8 mouse cellular contexts compared by ENCODE assay signal in the genomic region with DNA sequence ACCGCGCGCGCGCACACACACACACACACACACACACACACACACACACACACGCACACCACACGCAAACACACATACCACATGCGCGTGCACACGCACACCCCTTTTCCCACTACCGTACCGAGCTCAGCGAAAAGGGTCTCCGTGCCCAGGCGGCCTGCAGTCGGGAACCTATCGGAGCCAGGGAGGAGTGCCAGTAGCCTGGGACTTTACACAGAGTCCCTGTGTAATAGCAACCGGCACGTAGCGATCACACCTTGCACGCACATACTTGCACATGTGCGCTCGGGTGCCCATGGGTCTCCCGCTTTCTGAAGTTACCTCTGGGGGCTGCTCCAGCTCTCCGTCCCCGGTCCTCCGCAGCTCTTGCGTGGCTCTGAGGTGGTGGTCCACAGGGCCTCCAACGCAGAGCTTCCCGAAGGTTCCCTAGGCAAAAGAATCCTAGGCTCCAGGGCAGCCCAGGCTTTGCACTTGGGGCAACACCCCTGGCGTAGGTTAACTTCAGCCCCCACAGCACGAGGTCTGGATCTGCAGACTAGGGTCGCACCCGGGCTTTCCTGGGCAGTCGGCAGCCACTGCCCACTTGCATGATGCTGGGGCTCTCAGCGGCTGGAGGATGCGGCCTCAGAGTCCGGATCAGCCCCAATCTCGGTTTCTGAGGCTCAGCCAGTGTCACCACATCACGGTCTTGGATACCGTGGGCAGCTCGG. TPM values are rescaled to one million over a fixed set of nuclear protein-coding genes. Genes with fewer than 3 reads are reported as not detected.
DNase-seq lines count a peak whose midpoint lies in the region; ATAC-seq and TF ChIP-seq lines count a peak whose summit lies in the region.
"Had no signal": no experiment of that assay in that cellular context is flagged by ENCODE, and none has a peak within 500 bp of the region (broad histone marks: within the 10 kb centered on the region; RNA-seq: fewer than 3 reads in every experiment).

No protein-coding gene starts in this region.

- TF ChIP-seq EP300 in lung, postnatal 0 days (IDR thresholded peaks at IDR 0.05): no peak

- H3K27me3 ChIP-seq in lung, postnatal 0 days (replicated peaks; ENCODE audit: insufficient read depth, low read length): peaks cover 19% of the 10 kb centered on the region; the same call in 1 of the 2 replicates
- peaks cover 19% of the 10 kb centered on the region for H3K27me3 ChIP-seq in hindbrain, embryonic 14.5 days (ENCODE audit: control insufficient read depth, insufficient read depth, low read length)
- H3K27me3 ChIP-seq in midbrain, embryonic 16.5 days (ENCODE audit: control insufficient read depth, insufficient read depth, low read depth, low read length): no peaks in the 10 kb centered on the region

- H3K4me3 ChIP-seq in lung, postnatal 0 days (ENCODE audit: low read depth, low read length): peak overlapping the region; percentile 14; the same call in 1 of the 2 replicates
- peak overlapping the region; percentile 61 for H3K4me3 ChIP-seq in hindbrain, embryonic 14.5 days (replicated peaks; ENCODE audit: low read length)
- peak overlapping the region; percentile 68 for H3K4me3 ChIP-seq in midbrain, embryonic 16.5 days (ENCODE audit: low read depth, low read length)

- H3K9me3 ChIP-seq in lung, postnatal 0 days (ENCODE audit: low read length): no peaks in the 10 kb centered on the region
- H3K9me3 ChIP-seq in hindbrain, embryonic 14.5 days (ENCODE audit: control insufficient read depth, low read length): no peaks in the 10 kb centered on the region
- H3K9me3 ChIP-seq in midbrain, embryonic 16.5 days (replicated peaks; ENCODE audit: control insufficient read depth, low read length, poor library complexity, severe bottlenecking): no peaks in the 10 kb centered on the region

- no peak for TF ChIP-seq CTCF in lung, postnatal 0 days (IDR thresholded peaks at IDR 0.05)

- no peaks in the 10 kb centered on the region for H3K36me3 ChIP-seq in lung, postnatal 0 days (ENCODE audit: insufficient read depth, low read length)
- H3K36me3 ChIP-seq in hindbrain, embryonic 14.5 days (replicated peaks; ENCODE audit: control insufficient read depth, insufficient read depth): no peaks in the 10 kb centered on the region
- H3K36me3 ChIP-seq in midbrain, embryonic 16.5 days (ENCODE audit: control insufficient read depth, insufficient read depth, low read length): no peaks in the 10 kb centered on the region

- peak overlapping the region; percentile 48 for H3K4me2 ChIP-seq in lung, postnatal 0 days (replicated peaks; ENCODE audit: low read depth, low read length)
- peak overlapping the region; percentile 99 for H3K4me2 ChIP-seq in hindbrain, embryonic 14.5 days (replicated peaks)
- peak overlapping the region; percentile 99 for H3K4me2 ChIP-seq in midbrain, embryonic 16.5 days (ENCODE audit: low read length)

- no peak overlapping the region for H3K9ac ChIP-seq in lung, postnatal 0 days (replicated peaks; ENCODE audit: low read depth)
- peak overlapping the region; percentile 76 for H3K9ac ChIP-seq in hindbrain, embryonic 14.5 days
- peak overlapping the region; percentile 76 for H3K9ac ChIP-seq in midbrain, embryonic 16.5 days (ENCODE audit: low read depth, low read length)

- no peak overlapping the region for H3K27ac ChIP-seq in lung, postnatal 0 days (ENCODE audit: low read length)
- H3K27ac ChIP-seq in hindbrain, embryonic 14.5 days: peak overlapping the region; percentile 51
- H3K27ac ChIP-seq in midbrain, embryonic 16.5 days (ENCODE audit: low read length): 0 out of 2 replicates have a peak overlapping the region, but pooled peaks have one; percentile 13
- H3K27ac ChIP-seq: macrophage had no signal

- 0 out of 2 replicates have a peak, but pooled peaks cover 9% of the 10 kb centered on the region for H3K4me1 ChIP-seq in lung, postnatal 0 days (ENCODE audit: insufficient read depth, low read depth, low read length)
- peaks cover 13% of the 10 kb centered on the region; the same call in 1 of the 2 replicates for H3K4me1 ChIP-seq in hindbrain, embryonic 14.5 days (replicated peaks; ENCODE audit: control insufficient read depth, insufficient read depth, low read length)
- H3K4me1 ChIP-seq in midbrain, embryonic 16.5 days (ENCODE audit: control insufficient read depth, insufficient read depth, low read length): peaks cover 6% of the 10 kb centered on the region; the same call in 1 of the 2 replicates

- no peak for DNase-seq in lung, postnatal 0 days (ENCODE audit: low spot score)
- no peak for DNase-seq in lung, postnatal 4 days
- DNase-seq in embryo, embryonic 11 days: peak; percentile 51
- DNase-seq in hindbrain, embryonic 14.5 days (ENCODE audit: low spot score): peak; percentile 29
- DNase-seq in adipocyte (ENCODE audit: low spot score): no peak
- DNase-seq in gastrocnemius, adult 18-20 months (ENCODE audit: low spot score): no peak

- ATAC-seq in lung, postnatal 0 days: no peak
- ATAC-seq in hindbrain, embryonic 14.5 days (ENCODE audit: low FRiP score): peak; percentile 72
- ATAC-seq in midbrain, embryonic 16.5 days: peak; percentile 79

- under 1% methylated on average over 35 of the region's 42 CpGs for WGBS in lung, postnatal 0 days
- WGBS in hindbrain, embryonic 14.5 days: 1% methylated on average over 42 of the region's 42 CpGs
- under 1% methylated on average over 42 of the region's 42 CpGs for WGBS in midbrain, embryonic 16.5 days

RNA-seq across cellular contexts. Expression of gene Minar1, which starts 0.5 kb away (rescaled TPM):
- polyA plus RNA-seq in lung, postnatal 0 days (2015; fragmentation: Nextera tagmentation; extraction: Ambion mirVana): not detected in 2 replicates
- polyA plus RNA-seq in hindbrain, embryonic 14.5 days (2014; fragmentation: Nextera tagmentation; extraction: Ambion mirVana): 3.7 and 4.1 TPM in 2 replicates
- polyA plus RNA-seq in midbrain, embryonic 16.5 days (2015; fragmentation: Nextera tagmentation; extraction: Ambion mirVana): 2.3 TPM in 2 replicates
- total RNA-seq in gastrocnemius, adult 18-20 months (2021): not detected
- polyA plus RNA-seq: macrophage had no signal

Comparison
In these comparisons a context has a peak if more than half of its experiments do, and no peak if none do; other contexts are left out.
1. DNase-seq: peak in embryo, embryonic 11 days (single experiment) and hindbrain, embryonic 14.5 days (single experiment); none in lung, postnatal 0 days (single experiment), lung, postnatal 4 days (0 of 2), adipocyte (single experiment) and gastrocnemius, adult 18-20 months (single experiment).
2. H3K4me2 ChIP-seq: peak in every context shown above with its lines; median percentile 99 in hindbrain, embryonic 14.5 days; 99 in midbrain, embryonic 16.5 days; 48 in lung, postnatal 0 days.
3. H3K4me3 ChIP-seq: peak in every context shown above with its lines; median percentile 68 in midbrain, embryonic 16.5 days; 61 in hindbrain, embryonic 14.5 days; 14 in lung, postnatal 0 days.